Mouse (Mus musculus): ENCODE results near the gene A930004D18Rik.

DNA sequence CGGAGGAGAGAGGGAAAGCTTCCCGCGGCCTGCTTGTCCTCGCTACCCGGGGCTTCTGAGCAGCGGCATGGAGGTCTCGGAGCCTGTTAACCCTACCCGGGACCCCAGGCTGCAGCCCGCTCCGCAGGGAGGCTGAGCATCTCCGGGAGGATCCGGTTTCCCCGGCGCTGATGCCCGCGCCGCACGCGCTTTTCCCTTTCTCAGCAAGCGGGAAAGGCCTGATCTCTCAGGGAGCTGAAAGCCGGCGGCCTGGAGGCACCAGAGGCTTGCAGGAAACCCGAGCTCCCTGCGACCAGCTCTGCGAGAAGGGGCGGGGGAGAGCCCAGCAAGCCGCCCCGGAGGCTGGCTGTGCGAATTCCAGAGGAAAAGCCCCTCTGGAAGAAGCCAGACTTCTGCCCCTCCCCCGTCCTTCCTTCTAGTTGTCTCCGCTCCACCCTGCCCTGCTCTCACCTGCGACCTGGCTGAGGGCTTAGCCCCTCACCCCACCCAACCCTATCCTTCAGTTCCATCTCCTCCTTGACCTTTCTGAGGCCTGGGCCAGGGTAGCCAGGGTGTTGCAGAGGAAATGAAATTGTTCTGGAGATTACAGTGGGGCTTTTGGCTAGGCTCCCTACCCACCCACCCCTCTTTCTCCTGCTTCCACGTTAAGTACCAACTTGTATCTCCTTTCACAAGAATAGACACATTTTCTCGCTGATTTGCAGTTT lies 5.6 kb downstream of the A930004D18Rik start:
- TF ChIP-seq POLR2A (IDR thresholded peaks at IDR 0.05; ENCODE audit: insufficient read depth, low read depth, low read length) (no peak), CTCF (IDR thresholded peaks at IDR 0.05; ENCODE audit: insufficient read depth, low read depth, low read length) (no peak)

Measured in olfactory bulb, adult 2 months (tissue).